Mouse (Mus musculus): ENCODE measurements around the gene 2700097O09Rik.
"Not testable (repeated sequence)": the region's sequence is repeated elsewhere in the genome, so short reads cannot be mapped to it uniquely, and the experiment has no call there.

The 2700097O09Rik gene

GRCm38 (mm10) chr12:55041011-55041410, 38.9 kb downstream of the 2700097O09Rik start:
- no peak for DNase-seq

DNA sequence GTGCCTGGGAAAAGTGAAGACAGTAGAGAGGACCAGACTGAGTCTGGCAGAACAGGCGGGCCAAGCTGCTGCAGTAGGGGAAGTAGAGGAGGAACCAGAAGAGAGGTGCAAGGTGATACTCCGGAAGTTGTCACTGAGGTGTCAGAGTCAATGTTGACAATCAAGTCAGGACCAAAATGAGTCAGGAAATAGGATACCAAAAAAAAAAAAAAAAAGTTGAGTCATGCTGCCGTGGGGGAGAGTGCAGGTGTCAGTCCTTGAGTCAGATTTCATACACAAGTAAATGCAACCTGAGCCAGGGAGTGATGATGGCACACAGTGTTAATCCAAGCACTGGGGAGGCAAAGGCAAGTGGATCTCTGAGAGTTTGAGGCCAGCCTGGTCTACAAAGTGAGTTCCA, 52.8 kb downstream of the 2700097O09Rik start:
- DNase-seq: no peak

GRCm38 (mm10) chr12:55023284-55023683, 56.6 kb downstream of the 2700097O09Rik start:
- DNase-seq: no peak

GRCm38 (mm10) chr12:55019421-55019877, 60.5 kb downstream of the 2700097O09Rik start:
- no peak for DNase-seq

- no peak for DNase-seq
These were observed 62.7 kb downstream of the 2700097O09Rik start for GRCm38 (mm10) chr12:55017119-55017721.

DNA sequence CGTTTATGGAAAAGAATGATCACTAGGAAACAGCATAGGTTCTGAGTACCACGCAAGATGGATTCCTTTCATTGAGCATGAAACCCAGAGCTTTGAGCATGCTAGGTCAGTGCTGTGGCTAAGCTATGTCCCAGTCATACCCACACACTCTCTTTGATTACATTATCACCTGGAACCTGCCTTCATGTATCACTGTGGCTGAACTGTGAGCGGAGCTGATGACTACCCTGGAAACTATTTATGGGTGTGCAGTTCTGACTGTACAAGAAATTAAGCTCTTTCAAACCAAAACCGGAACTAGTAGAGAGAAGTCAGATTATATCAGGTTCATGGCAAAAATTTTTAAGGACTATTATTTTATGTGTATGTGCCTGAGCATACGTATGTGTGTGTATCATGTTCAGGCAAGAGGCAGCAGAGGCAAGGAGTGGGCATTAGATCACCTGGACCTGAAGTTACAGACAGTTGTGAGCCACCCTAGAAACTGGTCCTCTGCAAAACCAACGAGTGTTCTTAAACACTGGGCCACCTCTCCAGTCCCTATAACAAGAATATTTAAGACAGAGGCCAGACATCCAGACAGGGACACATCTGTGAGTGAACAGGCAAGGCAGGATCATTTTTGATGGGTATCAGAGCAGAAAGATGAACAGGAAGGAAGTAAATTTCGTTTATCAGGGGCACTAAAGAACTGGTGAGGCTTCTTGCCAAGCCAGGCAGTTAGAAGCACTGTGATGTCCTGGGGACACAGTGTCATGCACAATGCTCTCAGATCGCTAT, 63.4 kb downstream of the 2700097O09Rik start:
- no peak for DNase-seq

GRCm38 (mm10) chr12:55015428-55015827, 64.5 kb downstream of the 2700097O09Rik start:
- DNase-seq: no peak

GRCm38 (mm10) chr12:55013626-55014398, 66.1 kb downstream of the 2700097O09Rik start, which contains the start of gene Baz1a:
Gene Baz1a, minus strand, starts transcription at chr12:55014348.
- peak; percentile 20 to 34 for DNase-seq

GRCm38 (mm10) chr12:55013031-55013430, 66.9 kb downstream of the 2700097O09Rik start:
- DNase-seq: no peak

- DNase-seq: no peak
These were observed 72.4 kb downstream of the 2700097O09Rik start for GRCm38 (mm10) chr12:55007361-55008008.

- DNase-seq: no peak
These were observed 73.8 kb downstream of the 2700097O09Rik start for GRCm38 (mm10) chr12:55006071-55006470.

DNA sequence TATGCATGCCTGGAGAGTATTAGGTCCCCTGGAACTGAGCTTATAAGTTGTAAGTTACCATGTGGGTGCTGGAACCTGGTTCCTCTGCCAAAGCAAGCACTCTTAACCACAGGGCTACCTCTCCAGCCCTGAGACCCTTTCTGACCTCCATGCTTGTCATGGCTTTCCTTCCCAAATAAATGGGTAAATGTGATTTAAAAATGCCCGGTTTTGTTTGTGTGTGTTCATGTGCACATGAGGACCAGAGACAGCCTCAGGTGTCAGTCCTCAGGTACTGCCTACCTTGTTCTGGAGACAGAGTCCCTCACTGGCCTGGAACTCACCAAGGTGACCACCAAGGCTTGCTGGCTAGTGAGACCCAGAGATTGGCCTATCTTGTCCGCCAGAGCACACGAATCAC, 75.5 kb downstream of the 2700097O09Rik start:
- DNase-seq: no peak

- no peak for DNase-seq
These were observed 76.1 kb downstream of the 2700097O09Rik start for GRCm38 (mm10) chr12:55003843-55004242.

GRCm38 (mm10) chr12:55002532-55002931, 77.4 kb downstream of the 2700097O09Rik start:
- DNase-seq: not testable (repeated sequence)

DNA sequence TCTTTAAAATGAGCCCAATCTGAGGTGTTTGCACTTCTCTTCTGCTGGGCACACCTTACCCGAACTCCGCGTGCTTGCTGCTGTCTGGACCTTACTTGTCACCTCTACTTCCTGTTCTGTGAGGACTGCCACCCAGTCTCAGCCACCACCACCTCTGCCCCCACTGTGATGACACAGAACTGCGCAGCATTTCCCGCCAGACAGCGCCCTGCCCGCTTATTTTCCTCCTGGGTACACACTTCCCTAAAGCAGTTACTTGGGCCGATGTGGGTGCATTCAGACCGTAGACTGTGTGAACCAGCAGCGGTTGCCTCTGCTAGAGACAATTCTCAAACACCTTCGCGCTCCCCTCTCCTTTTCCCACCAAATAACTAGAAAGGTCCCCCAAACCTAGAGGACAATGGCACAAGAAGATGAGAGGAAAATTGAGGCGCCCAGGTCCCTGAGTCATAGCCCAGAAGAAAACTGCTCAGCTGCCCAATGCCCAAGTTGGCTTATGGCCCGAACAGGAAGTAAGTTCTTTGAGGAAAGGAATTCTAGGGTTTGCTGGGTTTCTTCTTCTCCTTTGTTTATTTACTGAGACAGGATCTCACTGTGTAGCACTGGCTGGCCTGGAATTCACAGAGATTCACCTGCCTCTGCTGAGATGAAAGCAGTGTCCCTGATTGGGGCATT, 80.8 kb downstream of the 2700097O09Rik start:
- DNase-seq: peak; percentile 18 to 36

- DNase-seq: no peak
These were observed 81.5 kb downstream of the 2700097O09Rik start for GRCm38 (mm10) chr12:54998411-54998810.

DNA sequence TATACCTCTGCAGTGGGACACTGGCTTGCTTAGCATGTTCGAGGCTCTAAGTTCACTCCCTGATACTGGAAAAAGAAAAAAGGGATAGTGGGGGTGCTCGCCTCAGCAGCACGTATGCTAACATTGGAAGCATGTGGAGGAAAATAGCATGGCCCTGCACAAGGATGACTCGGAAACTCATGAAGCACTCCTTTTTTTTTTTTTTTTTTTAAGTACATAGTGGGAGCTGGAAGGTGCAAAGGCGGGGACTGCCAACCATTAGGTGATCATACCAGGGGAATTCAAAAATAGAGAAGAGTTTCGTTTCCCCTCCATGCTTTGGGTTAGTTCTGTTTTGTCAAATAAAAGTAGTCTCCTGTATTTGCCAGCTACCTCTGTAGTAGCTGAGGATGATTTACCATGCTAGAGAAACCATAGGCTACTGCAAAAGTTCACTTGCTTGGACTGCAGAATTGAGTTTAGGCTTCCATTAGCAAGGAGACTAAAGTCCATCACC, 82.9 kb downstream of the 2700097O09Rik start:
- no peak for DNase-seq

DNA sequence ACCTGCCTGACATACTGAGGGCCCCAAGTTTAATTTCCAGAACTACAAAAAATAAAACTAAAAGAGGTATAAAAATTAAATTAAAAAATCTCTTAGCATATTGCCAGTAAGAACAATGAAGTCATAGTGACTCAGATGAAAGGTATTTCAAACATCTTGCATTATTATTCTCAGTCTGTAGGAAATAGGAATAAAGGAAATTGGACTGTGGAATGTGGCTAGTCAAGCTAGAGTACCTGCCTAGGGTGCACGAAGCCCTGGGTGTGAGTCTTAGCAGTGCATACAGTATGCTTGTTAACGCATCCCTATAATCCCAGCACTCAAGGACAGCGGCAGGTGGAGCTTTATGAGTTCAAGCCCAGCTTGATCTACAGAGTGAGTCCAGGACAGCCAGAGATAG, 83.9 kb downstream of the 2700097O09Rik start:
- DNase-seq: no peak
